Mouse (Mus musculus) left cerebral cortex, adult 8-10 months (tissue): ENCODE data around the gene Fbxo10. TPM values are rescaled to one million over a fixed set of nuclear protein-coding genes. Genes with fewer than 3 reads are reported as not detected.
"Not testable (repeated sequence)": the region's sequence is repeated elsewhere in the genome, so short reads cannot be mapped to it uniquely, and the experiment has no call there.

Experiments used
- DNase-seq, 2 experiments: peaks; one replicate each; pipeline ENCODE4 v3.0.0; 2022; ENCODE audit warnings: low spot score in 2 of 2
- total RNA-seq, 4 experiments: library from RNA; stranded (reverse); gene quantifications; 2 replicates each; pipeline ENCODE4 v1.2.4; 2022

Fbxo10 gene
- 10 to 100 TPM; 30.5 to 33.5 (median 31.9) TPM for total RNA-seq

DNA sequence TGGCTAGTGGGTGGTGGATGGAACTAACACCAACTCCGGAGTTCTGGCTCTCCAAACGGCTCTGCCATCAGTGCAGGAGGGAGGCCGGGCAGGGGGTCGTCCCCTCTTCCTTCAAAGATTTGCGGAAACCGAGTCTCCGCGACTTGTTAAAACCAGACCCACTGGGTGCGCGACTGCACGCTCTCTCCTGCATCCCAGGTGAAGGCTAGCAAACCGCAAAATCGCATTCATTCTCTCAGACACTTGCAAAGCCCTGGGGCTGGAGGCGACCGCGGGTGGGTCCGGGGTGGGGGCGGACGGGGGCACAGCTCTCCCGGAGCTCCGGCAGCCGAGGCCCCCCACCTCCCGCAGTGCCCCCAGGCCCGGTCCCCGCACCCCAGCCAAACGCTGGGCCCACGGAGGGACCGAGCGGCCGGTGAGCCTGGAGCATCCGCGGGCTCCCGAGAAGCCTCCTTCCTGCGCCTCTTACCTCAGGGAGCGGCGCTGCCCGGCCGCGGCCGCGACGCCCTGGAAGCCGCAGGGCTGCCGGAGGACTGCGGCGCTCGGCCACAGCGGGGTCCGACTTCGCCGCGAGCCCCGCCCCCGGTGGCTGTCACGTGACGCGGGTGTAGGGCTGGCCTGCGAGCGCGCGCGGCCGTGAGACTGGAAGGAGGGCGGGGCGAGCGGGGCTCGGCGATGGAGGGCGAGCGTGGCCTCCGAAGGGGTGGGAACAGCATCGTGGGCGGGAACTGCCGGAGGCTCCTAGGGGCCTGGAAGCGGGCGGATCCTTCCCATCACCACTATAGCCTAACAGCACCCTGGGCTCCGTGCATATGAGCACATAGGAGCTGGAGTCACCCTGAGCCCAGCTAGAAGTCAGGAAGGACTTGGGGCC lies at the start of gene Fbxo10:
Gene Fbxo10, minus strand, starts transcription at position 584 of the 874 bp plus-strand sequence.
- DNase-seq, result peak; percentile 77 to 88

DNA sequence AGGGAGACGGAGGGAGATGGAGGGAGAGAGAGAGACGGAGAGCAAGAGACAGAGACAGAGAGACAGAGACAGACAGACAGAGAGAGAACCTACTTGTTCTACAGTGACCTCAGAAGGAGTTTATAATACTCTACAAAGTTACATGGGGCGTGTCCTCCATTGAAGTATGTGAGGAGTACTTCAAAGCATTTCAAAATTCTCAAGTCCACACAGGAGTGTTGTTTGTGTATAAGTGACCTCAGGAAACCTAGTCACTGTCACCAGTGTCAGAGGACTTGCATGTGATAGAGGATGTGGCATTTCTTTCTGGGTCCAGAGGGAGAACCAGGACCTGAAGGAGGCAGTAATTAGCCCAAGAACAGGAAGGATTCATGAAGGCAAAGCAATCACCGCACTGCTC lies 46.6 kb upstream of the Fbxo10 start:
- DNase-seq, result no peak

DNA sequence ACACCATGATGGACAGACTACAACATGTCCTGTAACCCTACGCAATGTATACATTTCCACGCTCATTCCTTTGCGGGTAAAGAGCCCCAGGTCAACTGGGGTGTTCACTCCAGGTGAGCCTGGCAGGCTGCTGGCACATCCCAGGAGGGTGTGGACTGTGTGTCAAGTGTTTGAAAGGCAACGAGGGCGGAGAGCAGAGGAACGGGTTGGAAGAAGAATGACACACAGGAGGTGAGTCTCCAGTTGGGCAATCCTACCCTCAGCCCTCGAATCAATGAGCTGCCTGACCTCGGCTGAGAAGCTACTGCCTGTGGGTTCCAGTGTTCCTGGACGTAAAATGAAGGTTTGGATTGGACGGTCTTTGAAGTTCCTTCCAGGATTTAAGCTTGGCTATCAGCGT lies 36.9 kb upstream of the Fbxo10 start:
- DNase-seq, result no peak

DNA sequence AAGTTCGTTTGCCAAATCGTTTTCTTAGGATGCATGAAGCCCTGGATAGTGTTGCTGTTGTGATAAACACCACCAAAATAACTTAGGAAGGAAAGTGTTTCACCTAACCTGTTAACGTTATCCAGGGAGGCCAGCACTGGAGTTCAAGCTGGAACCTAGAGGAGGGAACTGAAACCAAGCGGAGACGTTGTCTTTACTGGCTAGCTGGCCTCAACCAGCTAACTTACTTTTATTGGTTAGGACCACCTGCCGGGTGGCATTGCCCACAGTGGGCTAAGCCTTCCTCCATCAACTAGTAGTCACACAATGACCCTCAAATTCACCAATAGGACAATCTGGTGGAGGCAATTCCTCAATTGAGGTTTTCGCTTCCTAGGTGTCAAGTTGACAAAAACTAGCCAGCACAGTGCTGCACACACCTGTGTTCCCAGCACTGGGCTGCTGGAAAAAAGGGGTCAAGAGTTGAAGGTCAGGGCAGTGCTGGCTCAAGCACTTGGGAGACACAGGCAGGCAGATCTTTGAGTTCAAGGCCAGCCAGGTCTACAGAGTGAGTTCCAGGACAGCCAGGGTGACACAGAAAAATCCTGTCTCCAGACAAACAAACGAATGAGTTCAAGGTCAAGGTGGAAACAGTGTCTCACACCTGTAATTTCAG lies 24.2 kb upstream of the Fbxo10 start:
- DNase-seq, result no peak

DNA sequence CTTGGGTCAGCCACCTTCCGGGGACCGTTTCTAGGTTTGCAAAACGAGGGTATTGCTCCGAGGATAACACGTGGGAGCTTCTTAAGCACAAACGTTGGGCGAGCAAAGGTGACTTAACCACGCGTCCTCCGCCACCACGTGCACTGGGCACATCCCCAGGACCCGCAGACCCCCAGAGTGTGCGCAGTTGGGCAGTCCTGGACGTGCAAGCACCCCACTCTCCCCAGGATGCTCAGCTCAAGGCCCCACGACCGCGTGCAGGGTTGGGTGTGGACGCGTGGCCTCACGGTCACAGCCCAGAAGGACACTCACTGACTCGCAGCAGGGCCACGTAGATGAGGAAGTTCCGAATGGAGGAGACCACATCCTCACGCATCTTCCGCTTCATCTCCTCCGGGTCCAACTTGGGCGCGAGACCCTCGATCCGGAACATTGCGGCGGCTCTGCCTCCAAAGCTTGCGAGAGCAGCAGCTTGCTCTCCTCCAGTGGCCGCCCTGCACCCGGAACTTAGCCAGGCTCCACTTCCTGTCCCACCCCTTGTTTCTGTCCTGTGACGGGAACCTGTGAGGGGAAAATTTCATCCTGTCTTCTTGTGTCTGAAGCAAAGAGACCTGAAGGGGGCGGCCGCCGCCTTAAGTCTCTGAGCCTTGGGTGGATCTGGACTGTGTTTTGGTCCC lies 23.3 kb upstream of the Fbxo10 start, which contains the start of gene Tomm5:
Gene Tomm5, minus strand, starts transcription at position 514 of the 677 bp plus-strand sequence.
- DNase-seq, result peak; percentile 77 to 90

DNA sequence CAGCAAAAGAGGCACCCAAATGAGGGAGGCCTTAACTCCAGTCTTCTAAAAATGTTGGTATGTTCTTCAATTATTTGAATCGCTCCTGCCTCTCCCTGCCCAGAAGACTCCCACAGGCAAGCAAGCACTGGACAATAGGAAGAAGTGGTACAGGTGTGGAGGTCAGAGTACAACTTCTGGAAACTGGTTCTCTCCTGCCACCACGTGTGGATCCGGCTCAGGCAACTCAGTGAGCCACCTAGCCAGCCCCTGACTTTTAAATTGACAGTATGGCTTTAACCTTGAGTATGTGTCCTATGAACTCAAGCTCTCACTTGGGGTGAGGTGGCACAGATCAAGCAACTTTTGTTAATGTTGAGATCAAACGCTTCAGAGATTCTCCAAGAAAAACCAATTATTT lies 22.7 kb upstream of the Fbxo10 start:
- DNase-seq, result no peak

DNA sequence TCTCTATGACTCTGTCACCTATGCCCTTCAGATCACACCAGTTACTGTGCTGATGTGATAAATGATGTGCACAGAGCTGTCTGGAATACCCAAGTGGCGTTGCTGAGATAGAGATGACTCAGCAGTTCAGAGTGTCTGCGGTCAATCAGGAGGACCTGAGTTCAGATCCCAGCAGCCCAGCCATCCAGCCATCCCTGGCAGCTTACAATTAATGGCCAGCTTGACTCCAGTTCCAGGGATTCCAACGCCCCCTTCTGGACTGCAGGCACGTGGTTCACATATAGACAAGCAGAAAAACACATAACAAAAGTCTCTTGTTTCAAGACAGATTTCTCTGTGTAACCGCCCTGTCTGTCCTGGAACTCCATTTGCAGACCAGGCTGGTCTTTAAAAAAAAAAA lies 22.0 kb upstream of the Fbxo10 start:
- DNase-seq, result no peak

DNA sequence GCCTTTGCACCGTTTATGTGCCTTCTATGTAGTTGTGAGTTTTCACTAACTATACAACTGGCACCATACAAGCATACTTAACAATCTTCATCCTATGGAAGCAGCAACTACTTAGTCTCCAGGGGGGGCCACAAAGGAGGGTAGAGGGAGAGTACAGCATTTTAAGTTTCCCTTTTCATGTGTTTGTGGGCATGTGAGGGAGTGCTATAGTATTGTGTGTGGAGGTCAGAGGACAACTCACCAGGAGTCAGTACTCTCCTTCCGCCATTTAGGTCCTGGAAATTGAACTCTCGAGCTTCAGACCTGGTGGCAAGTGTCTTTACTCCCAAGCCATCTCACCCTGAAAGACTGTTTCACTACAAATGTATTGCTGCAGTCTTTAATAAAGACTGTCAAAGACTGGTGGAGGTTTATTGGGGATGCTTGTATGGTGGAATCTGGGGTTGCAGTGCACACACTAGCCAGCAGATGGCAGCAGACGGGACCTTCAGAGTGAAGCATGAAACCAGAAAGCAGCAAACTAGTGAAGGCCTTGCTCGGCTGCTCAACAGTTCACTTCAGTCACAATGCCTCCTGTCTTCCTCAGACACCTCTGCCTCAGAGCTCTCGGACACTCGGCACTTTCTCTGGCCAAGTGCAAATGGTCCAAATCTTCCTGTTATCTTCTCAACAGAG lies 12.9 kb upstream of the Fbxo10 start:
- peak; percentile 22 to 65 for DNase-seq

DNA sequence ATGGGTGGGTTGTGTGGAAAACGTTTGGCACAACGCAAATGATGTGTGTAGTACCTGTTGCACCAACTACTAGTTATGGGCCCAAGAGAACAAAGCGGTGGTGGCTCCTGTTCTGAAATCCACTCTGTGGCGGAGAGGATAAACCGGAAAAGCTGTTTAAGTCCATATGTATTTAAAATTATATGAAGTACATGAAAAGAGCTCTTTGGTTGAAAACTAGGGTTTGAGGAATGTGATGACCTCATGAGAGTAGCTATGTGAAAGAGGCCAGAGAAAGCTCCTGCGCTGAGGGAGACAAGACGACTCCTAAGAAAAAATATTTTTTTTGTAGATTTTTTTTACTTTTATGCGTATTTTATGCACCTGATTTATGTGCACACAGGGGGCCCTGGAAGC lies 489 bp upstream of the Fbxo10 start:
- no peak for DNase-seq

DNA sequence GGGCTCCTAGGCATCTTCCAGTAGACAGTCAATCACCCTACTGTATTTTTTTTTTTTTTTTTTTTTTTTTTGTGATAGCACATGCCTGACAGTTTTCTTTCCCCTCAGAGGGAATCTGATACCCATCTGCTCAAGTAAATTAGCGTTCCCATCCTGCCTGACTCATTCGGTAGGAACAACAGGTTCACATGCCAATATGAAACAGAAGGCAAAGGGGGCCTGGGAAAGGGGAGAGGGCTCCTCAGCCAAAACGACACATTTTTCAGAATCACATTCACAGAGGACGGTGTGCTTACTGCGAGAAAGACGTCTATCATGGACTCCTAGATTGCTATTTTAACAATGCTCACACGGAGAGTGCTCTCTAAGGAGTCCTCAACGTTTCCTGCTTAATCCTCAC lies 917 bp downstream of the Fbxo10 start:
- DNase-seq, result no peak

DNA sequence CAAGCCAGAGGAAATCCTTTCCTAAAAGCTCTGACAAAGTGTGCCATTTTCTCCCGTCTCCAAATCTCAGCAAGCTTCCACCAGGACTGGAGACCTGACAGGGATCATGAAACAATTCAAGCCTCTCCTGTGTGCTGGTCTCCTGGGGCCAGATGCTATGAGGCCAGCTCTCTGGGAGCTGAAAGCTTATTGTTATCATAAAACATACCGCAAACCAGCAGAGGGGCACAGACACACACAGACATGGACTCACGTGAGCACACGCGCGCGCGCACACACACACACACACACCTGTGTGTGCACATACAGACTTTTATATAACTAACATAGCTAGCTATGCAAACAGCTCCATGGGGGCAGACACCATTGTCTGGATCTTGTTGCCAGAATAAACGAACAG lies 1.5 kb downstream of the Fbxo10 start:
- no peak for DNase-seq

DNA sequence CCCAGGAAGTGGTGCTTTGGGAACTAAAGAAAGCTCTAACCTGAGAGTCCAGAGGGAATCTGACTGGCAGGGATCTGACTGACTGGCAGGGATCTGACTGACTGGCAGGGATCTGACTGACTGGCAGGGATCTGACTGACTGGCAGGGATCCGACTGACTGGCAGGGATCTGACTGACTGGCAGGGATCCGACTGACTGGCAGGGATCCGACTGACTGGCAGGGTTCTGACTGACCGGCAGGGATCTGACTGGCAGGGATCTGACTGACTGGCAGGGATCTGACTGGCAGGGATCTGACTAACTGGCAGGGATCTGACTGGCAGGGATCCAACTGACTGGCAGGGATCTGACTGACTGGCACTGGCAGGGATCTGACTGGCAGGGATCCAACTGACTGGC lies 3.4 kb downstream of the Fbxo10 start:
- not testable (repeated sequence) for DNase-seq

DNA sequence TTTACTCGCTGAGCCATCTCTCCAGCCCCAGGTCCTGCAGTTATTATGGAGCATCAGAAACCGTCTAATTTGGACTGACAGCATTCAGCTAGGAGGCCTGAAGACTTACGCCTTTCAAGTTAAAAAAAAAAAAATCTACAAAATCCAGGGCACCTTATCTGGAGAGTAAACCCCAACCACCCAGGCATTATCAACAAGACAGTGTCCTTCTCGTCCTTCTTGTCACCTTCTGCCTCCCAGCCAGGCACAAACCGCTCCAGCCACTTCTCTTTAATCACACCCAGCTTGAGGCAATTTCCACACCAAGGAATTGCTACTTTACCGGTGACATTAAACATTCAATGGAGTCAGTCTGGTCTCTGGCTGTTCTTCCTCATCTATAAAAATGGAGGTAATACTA lies 10.9 kb downstream of the Fbxo10 start:
- no peak for DNase-seq

DNA sequence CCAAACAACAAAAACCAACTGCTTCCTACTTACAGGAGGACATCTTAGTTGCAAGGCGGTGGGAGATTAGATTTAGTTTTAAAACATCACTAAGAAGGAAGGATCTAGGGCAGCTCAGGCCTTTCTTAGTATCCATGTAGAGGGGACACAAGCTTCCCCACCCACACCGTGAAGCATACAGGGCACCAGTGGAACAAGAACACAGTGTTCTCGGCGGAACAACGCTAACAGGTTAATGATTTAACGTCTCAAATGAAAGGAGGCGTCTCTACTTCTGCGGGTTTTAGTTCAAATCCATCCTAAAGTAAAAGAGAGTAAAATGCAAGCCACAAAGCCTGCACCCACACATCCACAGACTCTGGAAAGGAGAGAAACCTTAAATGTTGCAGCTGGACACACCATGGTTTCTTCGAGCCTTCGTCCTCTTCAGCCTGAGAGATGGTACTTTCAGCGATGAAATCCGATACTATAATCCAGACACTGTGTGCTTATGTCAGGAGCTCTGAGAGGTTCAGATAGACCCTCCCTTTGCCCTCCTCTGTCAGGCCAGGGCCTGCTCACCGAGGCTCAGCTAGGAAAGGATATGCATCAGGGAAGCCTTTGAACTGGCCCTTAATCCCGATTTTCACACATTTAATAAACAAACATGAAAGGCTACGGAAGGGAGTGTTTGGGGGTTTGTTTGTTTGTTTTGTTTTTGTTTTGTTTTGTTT lies 12.0 kb downstream of the Fbxo10 start:
- DNase-seq, result no peak

DNA sequence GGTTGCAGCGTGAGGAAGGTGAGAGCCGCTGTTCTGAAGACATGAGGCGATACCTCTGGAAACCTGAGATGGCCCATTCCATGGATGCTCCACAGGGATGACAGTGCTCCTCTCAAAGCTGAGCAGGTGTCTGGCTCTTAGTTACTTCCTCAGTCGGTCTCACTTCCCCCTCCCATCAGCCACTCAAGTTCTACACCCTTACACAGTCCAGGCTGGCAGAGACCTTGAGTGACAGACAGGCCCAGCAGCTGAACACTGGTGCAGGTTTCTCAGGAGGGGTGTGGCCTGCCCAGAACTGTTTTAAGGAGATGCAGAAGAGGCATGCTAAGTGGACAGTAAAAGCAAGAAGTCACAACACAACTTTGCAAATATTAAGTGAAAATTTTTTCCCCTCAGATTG lies 16.7 kb downstream of the Fbxo10 start:
- no peak for DNase-seq

DNA sequence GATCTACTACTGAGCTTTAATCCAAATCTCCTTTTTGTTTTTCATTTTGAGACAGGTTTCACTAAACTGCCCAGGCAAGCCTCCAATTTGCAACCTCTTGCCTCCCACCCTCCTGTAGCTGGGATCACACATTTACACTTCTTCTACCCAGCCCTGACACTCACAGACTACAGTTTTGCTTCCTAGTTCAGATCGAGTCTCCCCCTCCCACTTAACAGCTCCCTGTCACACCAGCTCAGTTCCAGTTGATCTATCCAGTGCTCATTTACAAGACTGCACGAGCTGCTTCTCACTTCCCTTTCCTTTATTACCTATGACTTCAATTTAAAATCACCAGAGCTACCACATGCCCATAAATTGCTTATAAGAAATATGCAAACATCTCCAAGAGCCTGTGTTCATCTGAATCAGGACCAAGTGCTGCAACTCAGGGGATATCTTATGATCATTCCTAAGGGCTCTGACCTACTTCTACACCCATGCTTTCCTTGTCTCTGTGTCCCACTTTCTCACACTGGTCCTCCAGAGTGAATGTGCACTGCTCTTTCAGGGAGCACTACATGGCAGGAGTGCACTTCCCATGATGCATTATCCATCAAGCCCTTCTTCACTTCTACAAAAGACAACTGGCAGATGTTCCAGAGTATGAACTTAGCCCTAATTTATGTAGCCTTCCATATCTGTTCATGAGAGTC lies 18.2 kb downstream of the Fbxo10 start:
- no peak for DNase-seq

DNA sequence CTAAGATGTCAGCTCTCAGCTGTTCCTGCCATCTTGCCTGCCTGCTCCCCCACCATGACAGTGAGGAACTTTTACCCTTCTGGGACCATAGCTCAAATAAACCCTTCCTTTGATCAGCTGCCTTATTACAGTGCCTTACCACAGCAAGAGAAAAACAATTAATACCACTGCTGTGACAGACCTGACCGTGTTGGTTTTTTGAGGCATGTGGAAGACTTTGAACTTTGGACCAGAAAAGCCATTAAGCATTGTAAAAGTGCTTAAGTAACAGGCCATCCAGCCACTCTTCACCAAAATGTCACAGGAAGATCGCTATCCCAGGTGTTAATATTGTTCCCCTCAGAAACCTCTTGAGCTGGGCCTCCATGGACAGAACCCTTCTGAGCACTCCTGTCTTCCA lies 19.8 kb downstream of the Fbxo10 start:
- DNase-seq, result no peak

DNA sequence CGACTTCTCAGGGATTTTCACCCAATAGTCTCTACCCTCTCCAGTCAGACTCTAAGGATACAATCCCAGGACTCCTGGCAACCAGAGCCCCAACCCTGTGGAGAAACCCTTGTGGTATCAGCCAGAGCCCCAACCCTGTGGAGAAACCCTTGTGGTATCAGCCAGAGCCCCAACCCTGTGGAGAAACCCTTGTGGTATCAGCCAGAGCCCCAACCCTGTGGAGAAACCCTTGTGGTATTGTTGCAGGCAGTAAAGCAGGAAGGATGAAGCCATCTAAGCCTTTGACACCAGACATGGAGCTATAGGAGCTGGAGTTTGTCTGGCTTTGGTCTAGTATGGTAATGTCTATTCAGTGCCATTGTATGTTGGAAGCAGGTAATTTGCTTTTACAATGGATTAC lies 20.6 kb downstream of the Fbxo10 start:
- DNase-seq, result not testable (repeated sequence)

DNA sequence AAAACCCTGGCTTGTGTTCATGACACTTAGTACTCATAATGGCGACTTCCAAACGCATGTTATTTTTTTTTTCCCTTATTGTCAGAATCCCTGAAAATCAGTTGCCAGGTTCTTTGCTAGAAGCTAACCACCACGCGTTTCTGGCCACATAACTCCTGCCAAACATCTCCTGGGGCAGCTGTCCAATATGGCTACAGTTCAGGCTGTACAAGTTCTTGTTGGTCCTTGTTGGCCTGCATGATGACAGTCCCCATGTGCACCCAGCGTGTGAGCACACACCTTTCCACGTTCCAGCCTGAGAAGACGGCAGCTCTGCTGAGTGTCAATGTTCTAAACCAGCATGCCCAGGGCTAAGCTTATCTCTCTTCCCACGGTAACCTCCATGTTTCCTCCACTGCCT lies 29.0 kb downstream of the Fbxo10 start:
- DNase-seq, result no peak

DNA sequence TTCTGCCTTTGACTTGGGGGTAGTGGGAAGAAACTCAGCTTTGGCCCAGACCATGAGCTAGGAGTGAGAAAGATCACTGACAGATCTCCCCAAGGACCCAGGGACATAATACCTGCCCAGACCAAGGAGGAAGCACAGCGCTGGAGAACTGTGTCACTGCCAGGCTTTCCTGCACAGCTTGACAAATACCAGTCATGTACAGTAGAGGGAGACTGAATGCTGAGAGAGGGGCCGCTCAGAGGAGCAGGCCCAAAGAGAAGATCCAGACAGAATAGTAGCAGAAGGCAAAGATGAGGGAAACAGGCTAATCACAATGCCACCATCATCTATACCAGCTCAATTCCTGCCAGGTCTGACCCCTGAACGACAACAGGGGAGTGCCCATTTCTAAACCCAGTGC lies 29.5 kb downstream of the Fbxo10 start:
- no peak for DNase-seq
